8 mouse cellular contexts compared by ENCODE assay signal in genomic region chr15:102224186-102224991, GRCm38 (mm10). TPM values are rescaled to one million over a fixed set of nuclear protein-coding genes. Genes with fewer than 3 reads are reported as not detected.
DNase-seq lines count a peak whose midpoint lies in the region; ATAC-seq lines count a peak whose summit lies in the region.

No protein-coding gene starts in this region.

- peak overlapping the region; percentile 79 for H3K4me2 ChIP-seq in hindbrain, embryonic 11.5 days (replicated peaks; ENCODE audit: low read depth, low read length)

- no peaks in the 10 kb centered on the region for H3K9me3 ChIP-seq in hindbrain, embryonic 11.5 days (ENCODE audit: control insufficient read depth, low read length)

- no peaks in the 10 kb centered on the region for H3K4me1 ChIP-seq in hindbrain, embryonic 11.5 days (replicated peaks; ENCODE audit: control insufficient read depth, insufficient read depth, low read length)

- peak; percentile 87 for DNase-seq in NIH3T3 (ENCODE audit: low read depth)
- peak; percentile 78 for DNase-seq in cerebellum, adult 9-10 months
- peak; percentile 70 for DNase-seq in forelimb bud, embryonic 11.5 days (ENCODE audit: low read depth, low spot score)
- DNase-seq in hindbrain, embryonic 11.5 days (ENCODE audit: low spot score), result peak; percentile 82
- DNase-seq in layer of hippocampus, postnatal 36 days, result peak; percentile 81 to 83
- peak; percentile 85 to 88 for DNase-seq in lung, postnatal 4 days
- DNase-seq in retina, postnatal 7 days (ENCODE audit: low read depth, low spot score), result peak; percentile 64
- peak; percentile 78 for DNase-seq in urinary bladder, adult 2 months (ENCODE audit: low spot score)

- ATAC-seq in hindbrain, embryonic 11.5 days (ENCODE audit: low FRiP score), result peak; percentile 71; the same call in 1 of the 2 replicates

- H3K36me3 ChIP-seq in hindbrain, embryonic 11.5 days (ENCODE audit: control insufficient read depth, insufficient read depth, low read length), result no peaks in the 10 kb centered on the region

- no peak overlapping the region for H3K27ac ChIP-seq in hindbrain, embryonic 11.5 days (ENCODE audit: low read depth, low read length)

- H3K4me3 ChIP-seq in hindbrain, embryonic 11.5 days (ENCODE audit: low read depth, low read length), result peak overlapping the region; percentile 31

- H3K9ac ChIP-seq in hindbrain, embryonic 11.5 days (ENCODE audit: low read depth, low read length), result peak overlapping the region; percentile 53

- peaks cover 12% of the 10 kb centered on the region for H3K27me3 ChIP-seq in hindbrain, embryonic 11.5 days (ENCODE audit: control insufficient read depth, insufficient read depth, low read length)

- WGBS in hindbrain, embryonic 11.5 days, result 4% methylated on average over 43 of the region's 43 CpGs

RNA-seq across cellular contexts. Expression of gene Itgb7, which starts 7.4 kb away (rescaled TPM):
- 1.0 and 1.1 TPM in 2 replicates for polyA plus RNA-seq in hindbrain, embryonic 11.5 days (2014; fragmentation: Nextera tagmentation; extraction: Ambion mirVana)
- total RNA-seq in layer of hippocampus, postnatal 36 days (2021), result 1 to 10 TPM; 1.8 to 2.2 TPM
- polyA plus RNA-seq in urinary bladder, adult 2 months (2012; rRNA removed), result 7.0 and 13.2 TPM in 2 replicates

RNA-seq across cellular contexts. Expression of gene Csad, which starts 19.9 kb away (rescaled TPM):
- 23.5 and 27.9 TPM in 2 replicates for polyA plus RNA-seq in hindbrain, embryonic 11.5 days (2014; fragmentation: Nextera tagmentation; extraction: Ambion mirVana)
- total RNA-seq in layer of hippocampus, postnatal 36 days (2021), result 10 to 100 TPM; 37.1 to 39.5 TPM
- polyA plus RNA-seq in urinary bladder, adult 2 months (2012; rRNA removed), result 92.4 and 102 TPM in 2 replicates

RNA-seq across cellular contexts. Expression of gene Zfp740, which starts 21.3 kb away (rescaled TPM):
- 49.7 and 63.8 TPM in 2 replicates for polyA plus RNA-seq in hindbrain, embryonic 11.5 days (2014; fragmentation: Nextera tagmentation; extraction: Ambion mirVana)
- 10 to 100 TPM; 68.8 to 69.4 TPM for total RNA-seq in layer of hippocampus, postnatal 36 days (2021)
- polyA plus RNA-seq in urinary bladder, adult 2 months (2012; rRNA removed), result 62.9 and 67.8 TPM in 2 replicates

RNA-seq across cellular contexts. Expression of gene Rarg, which starts 32.9 kb away (rescaled TPM):
- 20.3 and 21.7 TPM in 2 replicates for polyA plus RNA-seq in hindbrain, embryonic 11.5 days (2014; fragmentation: Nextera tagmentation; extraction: Ambion mirVana)
- total RNA-seq in layer of hippocampus, postnatal 36 days (2021), result 1 to 10 TPM; 8.3 to 10.0 TPM
- polyA plus RNA-seq in urinary bladder, adult 2 months (2012; rRNA removed), result 72.2 and 76.7 TPM in 2 replicates

RNA-seq across cellular contexts. Expression of gene Gm9918, which starts 46.0 kb away (rescaled TPM):
- 0.15 TPM in 2 replicates for polyA plus RNA-seq in hindbrain, embryonic 11.5 days (2014; fragmentation: Nextera tagmentation; extraction: Ambion mirVana)
- total RNA-seq in layer of hippocampus, postnatal 36 days (2021), result not detected
- 0.56 and 0.59 TPM in 2 replicates for polyA plus RNA-seq in urinary bladder, adult 2 months (2012; rRNA removed)
